Comparison of ENCODE assay signal across 19 mouse cellular contexts in the genomic region with DNA sequence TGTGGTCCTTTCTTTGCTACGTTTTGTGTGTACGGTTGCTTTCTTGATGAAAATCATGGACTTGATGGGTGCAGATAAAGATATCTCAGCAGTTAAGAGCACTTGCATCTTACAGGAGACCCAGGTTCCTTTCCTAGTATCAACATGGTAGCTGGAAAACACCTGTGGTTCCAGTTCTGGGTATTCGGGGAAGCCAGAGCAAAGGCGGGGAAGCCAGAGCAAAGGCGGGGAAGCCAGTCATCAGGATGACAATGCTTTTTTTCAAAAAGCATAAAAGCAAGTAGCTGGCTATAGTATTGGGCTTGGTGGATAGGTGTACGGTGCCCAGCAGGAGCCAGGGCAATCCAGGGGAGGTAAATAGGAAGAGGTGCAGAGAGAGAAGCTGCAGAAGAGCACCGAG.
"Had no signal": no experiment of that assay in that cellular context is flagged by ENCODE, and none has a peak within 500 bp of the region (broad histone marks: within the 10 kb centered on the region; RNA-seq: fewer than 3 reads in every experiment).

No protein-coding gene starts in this region.

- H3K27me3 ChIP-seq: midbrain, embryonic 12.5 days; neural tube, embryonic 13.5 days; neural tube, embryonic 15.5 days had no signal

- H3K27ac ChIP-seq: midbrain, embryonic 10.5 days; midbrain, embryonic 12.5 days; neural tube, embryonic 13.5 days; neural tube, embryonic 15.5 days had no signal

- DNase-seq: lung, adult 18-20 months; lung, embryonic 14.5 days; lung, postnatal 10 days; lung, postnatal 4 days; midbrain, embryonic 14.5 days; retina, postnatal 1 day; right cerebral cortex, adult 18-20 months; right cerebral cortex, postnatal 25 days; right cerebral cortex, postnatal 4 days; spleen, adult 18-20 months; thymus, adult 18-20 months; thymus, postnatal 14 days; thymus, postnatal 36 days had no signal

- ATAC-seq: midbrain, embryonic 16.5 days had no signal

- H3K4me2 ChIP-seq: lung, embryonic 14.5 days; midbrain, embryonic 12.5 days; neural tube, embryonic 13.5 days; neural tube, embryonic 15.5 days had no signal

- H3K9ac ChIP-seq: lung, embryonic 14.5 days; midbrain, embryonic 12.5 days; neural tube, embryonic 13.5 days; neural tube, embryonic 15.5 days had no signal

- H3K9me3 ChIP-seq: midbrain, embryonic 10.5 days; midbrain, embryonic 12.5 days; neural tube, embryonic 13.5 days; neural tube, embryonic 15.5 days had no signal

- H3K4me3 ChIP-seq: midbrain, embryonic 10.5 days; midbrain, embryonic 12.5 days; myocyte; neural tube, embryonic 13.5 days; neural tube, embryonic 15.5 days had no signal

- H3K36me3 ChIP-seq: midbrain, embryonic 10.5 days; midbrain, embryonic 12.5 days; neural tube, embryonic 13.5 days; neural tube, embryonic 15.5 days had no signal
